Comparison of ENCODE assay signal across 14 mouse cellular contexts in the genomic region with DNA sequence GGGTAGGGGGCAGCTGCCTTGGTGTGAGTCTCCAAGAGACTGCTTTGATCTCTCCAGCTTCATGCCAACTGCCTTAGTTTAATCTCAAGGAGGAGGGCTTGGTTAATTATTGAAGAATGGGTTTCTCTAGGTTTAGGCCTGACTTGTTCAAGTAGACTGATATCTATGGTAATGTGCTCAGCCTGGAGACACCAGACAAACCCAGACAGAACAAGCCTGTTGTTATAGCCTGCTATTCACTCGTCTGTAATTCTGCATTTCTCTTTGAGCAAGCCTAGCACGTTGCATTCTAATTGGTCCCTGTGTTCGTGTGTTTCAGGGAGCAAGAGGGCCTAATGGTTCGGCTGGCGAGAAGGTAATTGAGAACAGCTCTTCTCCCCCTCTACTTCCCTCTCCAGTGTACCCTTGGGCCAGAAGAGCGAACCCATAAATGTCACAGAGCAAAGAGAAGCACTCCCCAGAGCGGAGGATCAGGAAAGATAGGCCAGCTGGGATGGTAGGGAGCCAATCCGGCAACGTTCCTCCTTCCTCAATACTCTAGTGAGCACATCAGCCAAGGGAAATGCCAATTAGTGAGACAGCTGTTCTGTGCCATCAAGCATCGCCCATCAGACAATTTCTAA.
DNase-seq lines count a peak whose midpoint lies in the region; ATAC-seq and TF ChIP-seq lines count a peak whose summit lies in the region.
"Had no signal": no experiment of that assay in that cellular context is flagged by ENCODE, and none has a peak within 500 bp of the region (broad histone marks: within the 10 kb centered on the region; RNA-seq: fewer than 3 reads in every experiment).

No protein-coding gene starts in this region.

- no peaks in the 10 kb centered on the region for H3K36me3 ChIP-seq in kidney, adult 2 months (ENCODE audit: control insufficient read depth, insufficient read depth, low read length)
- no peaks in the 10 kb centered on the region for H3K36me3 ChIP-seq in midbrain, embryonic 14.5 days (ENCODE audit: control insufficient read depth, insufficient read depth, low read length)
- H3K36me3 ChIP-seq in midbrain, embryonic 11.5 days (ENCODE audit: control insufficient read depth, insufficient read depth, low read length): no peaks in the 10 kb centered on the region
- H3K36me3 ChIP-seq in hindbrain, postnatal 0 days (ENCODE audit: insufficient read depth, low read length): no peaks in the 10 kb centered on the region
- H3K36me3 ChIP-seq: heart, embryonic 15.5 days; liver, embryonic 13.5 days; stomach, embryonic 15.5 days had no signal

- no peak for TF ChIP-seq CTCF in kidney, adult 2 months (conservative IDR thresholded peaks at IDR 0.05; ENCODE audit: insufficient read depth, insufficient read length, low read depth, low read length)
- TF ChIP-seq CTCF in hindbrain, postnatal 0 days (IDR thresholded peaks at IDR 0.05; ENCODE audit: low read depth): no peak

- H3K27ac ChIP-seq in kidney, adult 2 months (ENCODE audit: insufficient read depth, low read depth, low read length): no peak overlapping the region
- H3K27ac ChIP-seq in midbrain, embryonic 14.5 days (replicated peaks; ENCODE audit: low read depth, low read length): no peak overlapping the region
- H3K27ac ChIP-seq in midbrain, embryonic 11.5 days (ENCODE audit: low read depth, low read length): no peak overlapping the region
- no peak overlapping the region for H3K27ac ChIP-seq in hindbrain, postnatal 0 days
- H3K27ac ChIP-seq: heart, embryonic 15.5 days; liver, embryonic 13.5 days; stomach, embryonic 15.5 days had no signal

- ATAC-seq in midbrain, embryonic 14.5 days (ENCODE audit: low FRiP score, low TSS enrichment): peak; percentile 34; the same call in 1 of the 2 replicates
- no peak for ATAC-seq in midbrain, embryonic 11.5 days (ENCODE audit: low FRiP score)
- peak; percentile 85 for ATAC-seq in hindbrain, postnatal 0 days

- H3K4me1 ChIP-seq in kidney, adult 2 months (ENCODE audit: control insufficient read depth, insufficient read depth, low read length): no peaks in the 10 kb centered on the region
- H3K4me1 ChIP-seq in midbrain, embryonic 14.5 days (ENCODE audit: control insufficient read depth, insufficient read depth, low read length): no peaks in the 10 kb centered on the region
- no peaks in the 10 kb centered on the region for H3K4me1 ChIP-seq in midbrain, embryonic 11.5 days (ENCODE audit: control insufficient read depth, insufficient read depth, low read length)
- H3K4me1 ChIP-seq in hindbrain, postnatal 0 days (ENCODE audit: insufficient read depth, low read length): no peaks in the 10 kb centered on the region
- H3K4me1 ChIP-seq: stomach, embryonic 15.5 days had no signal

- H3K9ac ChIP-seq in midbrain, embryonic 14.5 days (replicated peaks; ENCODE audit: low read length): no peak overlapping the region
- H3K9ac ChIP-seq in midbrain, embryonic 11.5 days (ENCODE audit: low read length): no peak overlapping the region
- H3K9ac ChIP-seq in hindbrain, postnatal 0 days (replicated peaks; ENCODE audit: low read length): no peak overlapping the region
- H3K9ac ChIP-seq: heart, embryonic 15.5 days; liver, embryonic 13.5 days; stomach, embryonic 15.5 days had no signal

- H3K4me3 ChIP-seq in kidney, adult 2 months (ENCODE audit: insufficient read depth, low read depth, low read length): no peak overlapping the region
- H3K4me3 ChIP-seq in midbrain, embryonic 14.5 days (replicated peaks; ENCODE audit: low read depth, low read length): no peak overlapping the region
- H3K4me3 ChIP-seq in midbrain, embryonic 11.5 days (ENCODE audit: low read depth, low read length): no peak overlapping the region
- no peak overlapping the region for H3K4me3 ChIP-seq in hindbrain, postnatal 0 days (ENCODE audit: low read length)
- H3K4me3 ChIP-seq: heart, embryonic 15.5 days; liver, embryonic 13.5 days; myocyte; stomach, embryonic 15.5 days had no signal

- no peaks in the 10 kb centered on the region for H3K9me3 ChIP-seq in midbrain, embryonic 14.5 days (ENCODE audit: control insufficient read depth, low read length)
- H3K9me3 ChIP-seq in midbrain, embryonic 11.5 days (ENCODE audit: control insufficient read depth, low read length): no peaks in the 10 kb centered on the region
- H3K9me3 ChIP-seq in hindbrain, postnatal 0 days (ENCODE audit: low read length): no peaks in the 10 kb centered on the region
- H3K9me3 ChIP-seq: heart, embryonic 15.5 days; liver, embryonic 13.5 days; stomach, embryonic 15.5 days had no signal

- WGBS in kidney, adult 2 months: 53% methylated on average over 10 of the region's 10 CpGs
- 58% methylated on average over 10 of the region's 10 CpGs for WGBS in midbrain, embryonic 14.5 days
- WGBS in midbrain, embryonic 11.5 days: 76% methylated on average over 10 of the region's 10 CpGs
- 56% methylated on average over 10 of the region's 10 CpGs for WGBS in hindbrain, postnatal 0 days

- no peak for TF ChIP-seq POLR2A in kidney, adult 2 months (IDR thresholded peaks at IDR 0.05; ENCODE audit: low read depth, low read length)

- no peaks in the 10 kb centered on the region for H3K27me3 ChIP-seq in kidney, adult 2 months (replicated peaks; ENCODE audit: control insufficient read depth, insufficient read depth, low read length)
- no peaks in the 10 kb centered on the region for H3K27me3 ChIP-seq in midbrain, embryonic 14.5 days (ENCODE audit: control insufficient read depth, insufficient read depth, low read length)
- no peaks in the 10 kb centered on the region for H3K27me3 ChIP-seq in midbrain, embryonic 11.5 days (ENCODE audit: control insufficient read depth, insufficient read depth, low read length)
- no peaks in the 10 kb centered on the region for H3K27me3 ChIP-seq in hindbrain, postnatal 0 days (ENCODE audit: insufficient read depth, low read length)
- H3K27me3 ChIP-seq: heart, embryonic 15.5 days; liver, embryonic 13.5 days had no signal

- peak; percentile 33 for DNase-seq in kidney, adult 2 months
- no peak for DNase-seq in kidney, postnatal 10 days
- DNase-seq in midbrain, embryonic 14.5 days: peak; percentile 31
- no peak for DNase-seq in midbrain, embryonic 11.5 days (ENCODE audit: low spot score, missing footprints)
- peak; percentile 63 for DNase-seq in hindbrain, postnatal 0 days (ENCODE audit: low spot score)
- DNase-seq in retina, postnatal 1 day: peak; percentile 39
- DNase-seq in T-cell, adult 2 months (ENCODE audit: low spot score): no peak
- DNase-seq: cerebellum, adult 18-20 months; heart, adult 11 months; liver, embryonic 13.5 days; thymus, postnatal 14 days had no signal

- no peak overlapping the region for H3K4me2 ChIP-seq in midbrain, embryonic 14.5 days (ENCODE audit: low read length)
- H3K4me2 ChIP-seq in midbrain, embryonic 11.5 days: no peak overlapping the region
- H3K4me2 ChIP-seq in hindbrain, postnatal 0 days (ENCODE audit: low read depth, low read length): no peak overlapping the region
- H3K4me2 ChIP-seq: heart, embryonic 15.5 days; liver, embryonic 13.5 days; stomach, embryonic 15.5 days had no signal

Comparison
In these comparisons a context has a peak if more than half of its experiments do, and no peak if none do; other contexts are left out.
1. DNase-seq: peak in kidney, adult 2 months (single experiment), midbrain, embryonic 14.5 days (single experiment), hindbrain, postnatal 0 days (single experiment) and retina, postnatal 1 day (single experiment); none in kidney, postnatal 10 days (single experiment), midbrain, embryonic 11.5 days (single experiment) and T-cell, adult 2 months (single experiment).